Comparison of ENCODE assay signal across 8 mouse cellular contexts in the genomic region with DNA sequence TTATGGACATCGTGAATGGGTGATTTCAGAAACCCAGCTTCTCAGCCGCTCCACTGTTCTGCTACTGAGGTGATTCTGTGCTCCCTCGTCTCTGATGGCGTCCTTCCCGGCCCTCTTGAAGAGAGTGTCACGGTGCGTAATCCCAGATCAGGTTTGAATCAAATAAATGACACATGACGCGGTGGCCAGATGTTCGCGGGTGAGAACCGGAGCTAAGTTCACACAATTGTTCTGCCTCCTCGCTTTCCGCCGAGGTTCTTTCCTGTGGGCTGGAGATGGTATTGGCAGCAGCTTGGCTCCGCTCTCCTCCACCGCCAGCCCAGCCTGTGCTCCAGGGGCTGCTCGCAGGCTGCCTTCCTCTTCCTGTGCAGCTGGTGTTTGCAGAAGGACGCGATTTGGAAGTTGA.
DNase-seq lines count a peak whose midpoint lies in the region; ATAC-seq lines count a peak whose summit lies in the region.

No protein-coding gene starts in this region.

- no peaks in the 10 kb centered on the region for H3K36me3 ChIP-seq in embryonic facial prominence, embryonic 15.5 days
- H3K36me3 ChIP-seq in lung, embryonic 15.5 days, result no peaks in the 10 kb centered on the region

- H3K4me2 ChIP-seq in embryonic facial prominence, embryonic 15.5 days (replicated peaks), result peak overlapping the region; percentile 47
- peak overlapping the region; percentile 56 for H3K4me2 ChIP-seq in lung, embryonic 15.5 days

- peak; percentile 42 to 54 for DNase-seq in right cerebral cortex, postnatal 10 days (ENCODE audit: low spot score in 2 of 2)
- no peak for DNase-seq in right cerebral cortex, postnatal 36 days (ENCODE audit: low spot score in 2 of 2)
- DNase-seq in heart, postnatal 25 days (ENCODE audit: low spot score), result peak; percentile 64
- DNase-seq in kidney, postnatal 25 days, result peak; percentile 58 to 87
- peak; percentile 15 for DNase-seq in right cerebral cortex, postnatal 25 days
- DNase-seq in cerebellum, adult 9-10 months, result no peak

- peak overlapping the region; percentile 58; the same call in 1 of the 2 replicates for H3K27ac ChIP-seq in embryonic facial prominence, embryonic 15.5 days (replicated peaks)
- peak overlapping the region; percentile 68 for H3K27ac ChIP-seq in lung, embryonic 15.5 days

- H3K27me3 ChIP-seq in embryonic facial prominence, embryonic 15.5 days, result no peaks in the 10 kb centered on the region
- no peaks in the 10 kb centered on the region for H3K27me3 ChIP-seq in lung, embryonic 15.5 days

- no peaks in the 10 kb centered on the region for H3K9me3 ChIP-seq in embryonic facial prominence, embryonic 15.5 days (replicated peaks)
- H3K9me3 ChIP-seq in lung, embryonic 15.5 days, result no peaks in the 10 kb centered on the region

- ATAC-seq in embryonic facial prominence, embryonic 15.5 days (ENCODE audit: insufficient number of reproducible peaks, low FRiP score, low TSS enrichment, low read depth), result no peak
- peak; percentile 89 for ATAC-seq in lung, embryonic 15.5 days (ENCODE audit: borderline replicate concordance, extremely low read depth, low FRiP score, low TSS enrichment)

- peak overlapping the region; percentile 29 for H3K4me3 ChIP-seq in embryonic facial prominence, embryonic 15.5 days (replicated peaks)
- H3K4me3 ChIP-seq in lung, embryonic 15.5 days, result peak overlapping the region; percentile 18

- intact Hi-C loops in heart, postnatal 25 days (cut with DNase I), result loop anchor here (2.0 kb wide), 1 partner anchor 21 kb away; no protein-coding TSS in a partner anchor

- WGBS in embryonic facial prominence, embryonic 15.5 days, result 29% methylated on average over 20 of the region's 20 CpGs
- 18% methylated on average over 20 of the region's 20 CpGs for WGBS in lung, embryonic 15.5 days

- no peak overlapping the region for H3K9ac ChIP-seq in embryonic facial prominence, embryonic 15.5 days
- no peak overlapping the region for H3K9ac ChIP-seq in lung, embryonic 15.5 days

- peaks cover 16% of the 10 kb centered on the region for H3K4me1 ChIP-seq in embryonic facial prominence, embryonic 15.5 days
- H3K4me1 ChIP-seq in lung, embryonic 15.5 days, result peaks cover 27% of the 10 kb centered on the region

Comparison
In these comparisons a context has a peak if more than half of its experiments do, and no peak if none do; other contexts are left out.
1. DNase-seq: peak in right cerebral cortex, postnatal 10 days (2 of 2), heart, postnatal 25 days (single experiment), kidney, postnatal 25 days (2 of 2) and right cerebral cortex, postnatal 25 days (single experiment); none in right cerebral cortex, postnatal 36 days (0 of 2) and cerebellum, adult 9-10 months (single experiment).